Mouse (Mus musculus): ENCODE results near the gene Nktr. TPM values are rescaled to one million over a fixed set of nuclear protein-coding genes. Genes with fewer than 3 reads are reported as not detected.

The Nktr gene
- polyA plus RNA-seq, 1 experiment from 2014 or later, result 61.2 TPM

DNA sequence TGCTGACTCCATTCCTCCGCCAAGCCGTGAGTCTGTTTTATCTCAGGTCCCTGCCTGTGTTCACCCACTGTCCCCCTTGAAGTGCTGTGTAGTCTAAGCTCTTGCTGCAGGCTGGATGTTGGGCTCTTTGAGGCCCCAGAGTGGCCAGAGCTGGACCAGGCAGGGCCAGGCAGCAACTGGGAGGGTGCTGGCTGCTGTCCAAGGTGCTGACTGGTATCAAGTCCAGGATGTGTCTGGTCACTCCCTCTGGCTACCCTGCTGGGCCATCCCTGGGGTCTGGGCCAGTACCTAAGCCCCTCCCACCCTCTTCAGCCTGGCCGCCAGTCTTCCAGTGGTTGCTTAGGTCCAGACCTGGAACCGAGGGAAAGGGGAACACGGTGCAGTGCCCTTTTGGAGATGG is 72.2 kb downstream of the Nktr start:
- ATAC-seq (replicated peaks; ENCODE audit: insufficient number of reproducible peaks, low FRiP score, low TSS enrichment, low read depth) (peak; percentile 31; the same call in 1 of the 2 replicates), DNase-seq (ENCODE audit: low spot score) (peak; percentile 76)
- no peaks in the 10 kb centered on the region for H3K9me3 ChIP-seq (replicated peaks; ENCODE audit: control insufficient read depth, low read length)
- H3K4me3 ChIP-seq (ENCODE audit: low read depth, low read length), result no peak overlapping the region
- no peak overlapping the region for H3K9ac ChIP-seq (replicated peaks; ENCODE audit: low read length)
- no peak overlapping the region for H3K4me2 ChIP-seq (ENCODE audit: low read depth, low read length)
- no peaks in the 10 kb centered on the region for H3K27me3 ChIP-seq (ENCODE audit: control insufficient read depth, insufficient read depth, low read length)
- WGBS, result 12% methylated on average over 5 of the region's 5 CpGs
- no peaks in the 10 kb centered on the region for H3K4me1 ChIP-seq (ENCODE audit: control insufficient read depth, insufficient read depth, low read length)
- H3K27ac ChIP-seq (replicated peaks; ENCODE audit: low read depth, low read length), result no peak overlapping the region
- no peaks in the 10 kb centered on the region for H3K36me3 ChIP-seq (replicated peaks; ENCODE audit: control insufficient read depth, insufficient read depth, low read depth, low read length)

GRCm38 (mm10) chr9:121791757-121792521 is 73.0 kb downstream of the Nktr start, which contains the start of gene Hhatl:
Gene Hhatl, minus strand, starts transcription at chr9:121792507.
- WGBS, result 51% methylated on average over 24 of the region's 24 CpGs
- H3K36me3 ChIP-seq (replicated peaks; ENCODE audit: control insufficient read depth, insufficient read depth, low read depth, low read length), result no peaks in the 10 kb centered on the region
- no peak for DNase-seq (ENCODE audit: low spot score)

GRCm38 (mm10) chr9:121794972-121795539 is 76.1 kb downstream of the Nktr start:
- H3K9ac ChIP-seq (replicated peaks; ENCODE audit: low read length), result no peak overlapping the region
- no peaks in the 10 kb centered on the region for H3K9me3 ChIP-seq (replicated peaks; ENCODE audit: control insufficient read depth, low read length)
- ATAC-seq (replicated peaks; ENCODE audit: insufficient number of reproducible peaks, low FRiP score, low TSS enrichment, low read depth) (no peak), DNase-seq (ENCODE audit: low spot score) (no peak)
- 58% methylated on average over 1 of the region's 1 CpGs for WGBS
- no peaks in the 10 kb centered on the region for H3K27me3 ChIP-seq (ENCODE audit: control insufficient read depth, insufficient read depth, low read length)
- H3K4me2 ChIP-seq (ENCODE audit: low read depth, low read length), result no peak overlapping the region
- H3K4me1 ChIP-seq (ENCODE audit: control insufficient read depth, insufficient read depth, low read length), result no peaks in the 10 kb centered on the region
- H3K27ac ChIP-seq (replicated peaks; ENCODE audit: low read depth, low read length), result no peak overlapping the region
- no peak overlapping the region for H3K4me3 ChIP-seq (ENCODE audit: low read depth, low read length)
- no peaks in the 10 kb centered on the region for H3K36me3 ChIP-seq (replicated peaks; ENCODE audit: control insufficient read depth, insufficient read depth, low read depth, low read length)

More at GRCm38 (mm10) chr9:121791757-121792521, 73.0 kb downstream of the Nktr start, which contains the start of gene Hhatl:
- peak; percentile 41; the same call in 1 of the 2 replicates for ATAC-seq (replicated peaks; ENCODE audit: insufficient number of reproducible peaks, low FRiP score, low TSS enrichment, low read depth)
- Histone ChIP-seq H3K9ac (replicated peaks; ENCODE audit: low read length) (no peak within 1 kb of the TSS), H3K4me1 (ENCODE audit: control insufficient read depth, insufficient read depth, low read length) (no peaks in the 10 kb centered on the region), H3K4me3 (ENCODE audit: low read depth, low read length) (no peak within 1 kb of the TSS), H3K9me3 (replicated peaks; ENCODE audit: control insufficient read depth, low read length) (no peaks in the 10 kb centered on the region), H3K27me3 (ENCODE audit: control insufficient read depth, insufficient read depth, low read length) (no peaks in the 10 kb centered on the region), H3K4me2 (ENCODE audit: low read depth, low read length) (no peak within 1 kb of the TSS), H3K27ac (replicated peaks; ENCODE audit: low read depth, low read length) (no peak within 1 kb of the TSS)

DNA sequence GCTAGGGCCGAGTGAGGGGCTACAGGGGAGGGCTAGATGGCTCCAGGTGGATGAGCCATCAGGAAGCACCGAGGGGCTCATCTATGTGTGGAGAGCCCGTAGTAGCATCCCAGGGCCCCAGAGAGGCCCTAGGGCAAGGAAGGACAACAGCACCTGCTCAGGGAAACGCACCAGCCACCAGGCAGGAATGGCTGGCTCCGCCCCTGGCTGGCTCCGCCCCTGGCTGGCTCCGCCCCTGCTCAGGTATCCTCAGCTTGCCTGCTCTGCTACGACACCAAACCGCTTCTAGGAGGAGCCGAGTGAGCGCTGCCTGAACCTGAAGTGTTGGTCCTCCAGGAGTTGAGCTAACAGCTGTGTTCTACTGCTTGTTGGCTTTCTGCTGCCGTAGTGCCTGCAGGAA is 78.8 kb downstream of the Nktr start:
- Histone ChIP-seq H3K36me3 (replicated peaks; ENCODE audit: control insufficient read depth, insufficient read depth, low read depth, low read length) (no peaks in the 10 kb centered on the region), H3K27ac (replicated peaks; ENCODE audit: low read depth, low read length) (no peak overlapping the region), H3K9ac (replicated peaks; ENCODE audit: low read length) (no peak overlapping the region), H3K9me3 (replicated peaks; ENCODE audit: control insufficient read depth, low read length) (no peaks in the 10 kb centered on the region), H3K4me2 (ENCODE audit: low read depth, low read length) (no peak overlapping the region), H3K4me3 (ENCODE audit: low read depth, low read length) (no peak overlapping the region), H3K27me3 (ENCODE audit: control insufficient read depth, insufficient read depth, low read length) (no peaks in the 10 kb centered on the region), H3K4me1 (ENCODE audit: control insufficient read depth, insufficient read depth, low read length) (no peaks in the 10 kb centered on the region)
- WGBS, result 11% methylated on average over 12 of the region's 12 CpGs
- no peak for ATAC-seq (replicated peaks; ENCODE audit: insufficient number of reproducible peaks, low FRiP score, low TSS enrichment, low read depth)
- DNase-seq (ENCODE audit: low spot score), result peak; percentile 51

- no peak overlapping the region for H3K4me3 ChIP-seq (ENCODE audit: low read depth, low read length)
- WGBS, result 28% methylated on average over 6 of the region's 6 CpGs
- H3K27ac ChIP-seq (replicated peaks; ENCODE audit: low read depth, low read length), result no peak overlapping the region
- ATAC-seq (replicated peaks; ENCODE audit: insufficient number of reproducible peaks, low FRiP score, low TSS enrichment, low read depth), result no peak
- DNase-seq (ENCODE audit: low spot score), result no peak
- H3K9me3 ChIP-seq (replicated peaks; ENCODE audit: control insufficient read depth, low read length), result no peaks in the 10 kb centered on the region
- no peak overlapping the region for H3K4me2 ChIP-seq (ENCODE audit: low read depth, low read length)
- H3K9ac ChIP-seq (replicated peaks; ENCODE audit: low read length), result no peak overlapping the region
- H3K27me3 ChIP-seq (ENCODE audit: control insufficient read depth, insufficient read depth, low read length), result no peaks in the 10 kb centered on the region
- H3K4me1 ChIP-seq (ENCODE audit: control insufficient read depth, insufficient read depth, low read length), result no peaks in the 10 kb centered on the region
- no peaks in the 10 kb centered on the region for H3K36me3 ChIP-seq (replicated peaks; ENCODE audit: control insufficient read depth, insufficient read depth, low read depth, low read length)
These were observed 80.0 kb downstream of the Nktr start for GRCm38 (mm10) chr9:121798887-121799520.

DNA sequence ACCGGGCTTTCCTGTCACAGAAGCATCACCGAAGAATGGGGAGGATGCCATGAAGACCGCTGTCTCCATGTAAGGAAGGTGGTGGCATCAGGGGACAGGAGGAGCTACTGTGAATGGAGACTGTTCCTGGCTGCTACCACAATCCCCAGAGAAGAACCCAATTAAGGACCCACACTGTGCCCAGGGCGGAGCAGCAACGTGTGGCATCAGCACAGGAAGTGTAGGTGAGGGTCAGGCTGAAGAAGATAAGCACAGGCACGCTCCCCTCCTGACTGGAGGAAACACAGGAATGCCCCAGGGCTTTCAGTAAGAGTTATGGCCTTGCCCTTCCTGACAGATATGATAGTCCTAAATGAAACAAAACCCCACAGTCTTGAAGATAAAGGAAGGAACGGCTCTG is 83.8 kb downstream of the Nktr start:
- Histone ChIP-seq H3K27me3 (ENCODE audit: control insufficient read depth, insufficient read depth, low read length) (no peaks in the 10 kb centered on the region), H3K36me3 (replicated peaks; ENCODE audit: control insufficient read depth, insufficient read depth, low read depth, low read length) (no peaks in the 10 kb centered on the region), H3K9ac (replicated peaks; ENCODE audit: low read length) (no peak overlapping the region), H3K27ac (replicated peaks; ENCODE audit: low read depth, low read length) (no peak overlapping the region), H3K4me3 (ENCODE audit: low read depth, low read length) (no peak overlapping the region), H3K4me2 (ENCODE audit: low read depth, low read length) (no peak overlapping the region), H3K9me3 (replicated peaks; ENCODE audit: control insufficient read depth, low read length) (no peaks in the 10 kb centered on the region), H3K4me1 (ENCODE audit: control insufficient read depth, insufficient read depth, low read length) (no peaks in the 10 kb centered on the region)
- ATAC-seq (replicated peaks; ENCODE audit: insufficient number of reproducible peaks, low FRiP score, low TSS enrichment, low read depth) (no peak), DNase-seq (ENCODE audit: low spot score) (no peak)
- 62% methylated on average over 7 of the region's 7 CpGs for WGBS

Data from embryonic facial prominence, embryonic 11.5 days (tissue).